Mouse (Mus musculus): ENCODE data around the gene Pgm3.
"Not testable (repeated sequence)": the region's sequence is repeated elsewhere in the genome, so short reads cannot be mapped to it uniquely, and the experiment has no call there.

Pgm3 gene

GRCm38 (mm10) chr9:86571540-86572135 lies at the start of gene Pgm3, which contains the start of gene Rwdd2a:
TSS of gene Pgm3 (minus strand) at chr9:86571842.
TSS of gene Rwdd2a (plus strand) at chr9:86571991.
- DNase-seq (ENCODE audit: low read depth in 1 of 2, low spot score in 2 of 2) = peak; percentile 75 to 92

DNA sequence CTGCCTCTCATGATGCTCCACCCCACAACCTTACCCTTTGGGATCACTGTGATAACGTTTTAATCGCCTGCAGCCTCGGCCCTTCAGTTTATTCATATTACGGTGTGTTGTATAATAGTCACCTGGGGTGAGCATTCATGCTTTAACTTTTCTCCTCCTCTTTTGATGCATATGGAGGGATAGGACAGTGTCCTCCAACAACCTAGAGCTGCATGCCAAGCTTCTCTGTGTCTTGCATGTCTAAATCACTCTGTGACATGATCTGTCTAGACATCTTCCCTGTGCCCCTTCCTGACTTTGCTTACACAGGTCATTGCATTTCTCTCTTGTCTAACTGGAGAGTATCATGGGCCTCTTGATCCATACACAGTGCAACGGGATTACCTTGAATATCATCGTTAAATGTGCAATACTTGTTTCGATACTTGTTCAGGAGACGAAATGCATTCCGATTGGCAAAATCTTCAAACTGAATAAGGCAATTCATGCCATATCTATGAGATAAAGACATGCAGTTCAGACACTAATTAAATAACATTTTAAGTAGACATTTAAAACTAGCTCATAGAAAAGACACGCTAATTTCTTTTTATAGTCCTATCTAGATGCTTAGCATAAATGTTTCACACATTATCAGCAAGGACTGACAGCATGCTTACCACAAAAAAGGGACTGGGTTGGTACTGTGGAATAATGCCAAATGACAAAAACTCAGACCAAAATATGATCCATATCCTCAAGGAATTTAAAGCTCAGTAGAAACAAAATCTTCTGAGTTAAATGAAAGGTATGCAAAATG lies 47.9 kb upstream of the Pgm3 start:
- DNase-seq (ENCODE audit: low read depth in 1 of 2, low spot score in 2 of 2) = no peak

DNA sequence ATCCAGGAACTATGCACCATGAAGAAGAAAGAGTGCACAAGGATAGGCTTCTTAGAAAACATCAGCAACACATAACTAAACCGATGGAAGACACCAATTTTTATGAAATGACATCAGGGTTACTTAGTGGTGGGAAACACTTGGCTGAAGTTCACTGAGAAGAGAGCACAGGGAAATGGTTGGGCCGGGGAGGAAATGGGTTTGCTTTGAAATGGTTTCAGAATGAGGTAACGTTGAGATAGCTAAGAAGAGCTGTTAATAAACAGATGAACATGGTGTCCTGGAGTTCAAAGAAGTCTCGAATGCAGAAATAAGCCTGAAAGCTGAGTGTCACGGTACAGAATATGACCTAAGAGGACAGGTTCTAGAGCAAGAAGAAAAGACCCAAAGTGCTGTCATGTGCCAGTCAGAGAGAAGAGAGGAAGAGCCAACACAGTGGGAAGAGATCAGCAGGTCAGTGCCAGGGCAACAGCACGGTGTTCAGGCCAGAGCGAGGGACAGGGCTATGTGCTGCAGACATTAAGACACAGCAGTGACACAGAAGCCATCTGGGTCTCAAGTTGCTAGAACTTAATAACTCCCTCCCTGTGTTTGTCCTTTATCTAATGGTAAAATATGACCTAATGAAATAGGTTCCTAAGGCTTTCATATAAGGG lies 46.3 kb upstream of the Pgm3 start:
- DNase-seq (ENCODE audit: low read depth in 1 of 2, low spot score in 2 of 2) = no peak

DNA sequence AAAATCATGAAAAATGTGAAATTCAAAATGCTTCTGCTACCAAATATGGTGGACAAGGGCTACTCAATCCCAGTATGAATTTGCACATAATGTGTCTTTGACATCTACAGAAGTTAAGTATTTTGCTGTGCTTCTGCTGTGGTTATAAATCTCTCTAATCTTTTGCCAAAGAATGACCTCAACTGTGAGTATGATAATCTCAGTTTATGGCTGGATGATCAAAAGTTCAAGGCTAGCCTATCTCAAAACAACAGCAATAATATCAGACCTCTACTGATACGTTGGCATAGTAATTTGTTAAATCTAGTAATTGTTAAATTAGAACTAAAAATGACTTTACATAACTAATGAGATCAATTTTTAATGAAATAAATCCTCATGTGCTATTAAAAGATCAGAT lies 44.1 kb upstream of the Pgm3 start:
- no peak for DNase-seq (ENCODE audit: low read depth in 1 of 2, low spot score in 2 of 2)

- DNase-seq (ENCODE audit: low read depth in 1 of 2, low spot score in 2 of 2) = no peak
Observed at GRCm38 (mm10) chr9:86612091-86612490, 40.4 kb upstream of the Pgm3 start.

DNA sequence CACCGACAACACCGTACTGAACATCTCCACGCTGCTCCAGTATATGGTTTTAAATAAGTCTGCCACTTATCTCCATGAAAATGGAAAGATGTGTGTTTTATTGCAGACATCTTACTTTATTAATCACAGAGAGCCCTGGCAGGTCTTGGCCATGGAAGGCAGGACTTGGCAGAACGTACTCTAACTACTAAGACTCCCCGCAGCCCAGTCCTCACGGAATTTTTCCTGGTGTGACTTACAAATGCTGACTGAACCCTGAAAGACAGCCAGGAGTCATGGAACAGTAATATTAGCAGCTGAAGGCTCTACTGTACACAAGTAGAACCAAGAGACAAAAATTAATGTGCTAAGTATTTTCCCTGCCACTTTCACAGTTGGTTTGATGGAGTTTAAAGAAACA lies 34.1 kb upstream of the Pgm3 start:
- DNase-seq (ENCODE audit: low read depth in 1 of 2, low spot score in 2 of 2) = no peak

DNA sequence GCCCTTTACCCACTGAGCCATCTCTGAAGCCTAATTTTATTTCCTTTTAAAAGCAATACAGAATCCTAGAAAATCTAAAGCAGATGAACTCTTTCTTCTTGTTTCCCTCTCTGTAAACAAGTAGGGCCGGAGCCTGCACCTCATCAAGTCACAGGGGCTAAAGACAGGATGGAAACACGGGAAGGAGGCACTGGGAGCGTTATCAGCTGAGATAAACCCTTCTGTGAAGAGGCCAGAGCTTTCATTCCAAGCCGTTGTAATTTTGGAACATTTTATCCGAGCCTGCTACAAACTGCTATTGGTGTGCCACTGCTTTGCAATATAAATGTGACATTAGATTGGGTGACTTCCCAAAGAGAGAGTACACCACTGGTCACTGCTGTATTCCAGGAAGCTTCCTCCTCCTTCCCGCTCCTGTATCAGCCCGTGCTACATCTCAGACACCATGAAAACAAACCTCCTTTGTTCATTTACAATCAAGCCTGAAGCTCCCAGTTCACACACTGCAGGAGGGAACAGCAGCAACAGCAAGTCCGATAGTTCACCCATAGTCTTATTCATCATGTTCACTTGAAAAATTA lies 28.2 kb upstream of the Pgm3 start:
- DNase-seq (ENCODE audit: low read depth in 1 of 2, low spot score in 2 of 2) = no peak

DNA sequence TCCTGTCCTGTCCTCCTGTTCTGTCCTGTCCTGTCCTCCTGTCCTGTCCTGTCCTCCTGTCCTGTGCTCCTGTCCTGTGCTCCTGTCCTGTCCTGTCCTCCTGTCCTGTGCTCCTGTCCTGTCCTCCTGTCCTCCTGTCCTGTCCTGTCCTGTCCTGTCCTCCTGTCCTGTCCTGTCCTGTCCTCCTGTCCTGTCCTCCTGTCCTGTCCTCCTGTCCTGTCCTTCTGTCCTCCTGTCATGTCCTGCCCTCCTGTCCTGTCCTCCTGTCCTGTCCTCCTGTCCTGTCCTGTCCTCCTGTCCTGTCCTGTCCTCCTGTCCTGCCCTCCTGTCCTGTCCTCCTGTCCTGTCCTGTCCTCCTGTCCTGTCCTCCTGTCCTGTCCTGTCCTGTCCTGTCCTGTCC lies 25.3 kb upstream of the Pgm3 start:
- DNase-seq (ENCODE audit: low read depth in 1 of 2, low spot score in 2 of 2) = not testable (repeated sequence)

DNA sequence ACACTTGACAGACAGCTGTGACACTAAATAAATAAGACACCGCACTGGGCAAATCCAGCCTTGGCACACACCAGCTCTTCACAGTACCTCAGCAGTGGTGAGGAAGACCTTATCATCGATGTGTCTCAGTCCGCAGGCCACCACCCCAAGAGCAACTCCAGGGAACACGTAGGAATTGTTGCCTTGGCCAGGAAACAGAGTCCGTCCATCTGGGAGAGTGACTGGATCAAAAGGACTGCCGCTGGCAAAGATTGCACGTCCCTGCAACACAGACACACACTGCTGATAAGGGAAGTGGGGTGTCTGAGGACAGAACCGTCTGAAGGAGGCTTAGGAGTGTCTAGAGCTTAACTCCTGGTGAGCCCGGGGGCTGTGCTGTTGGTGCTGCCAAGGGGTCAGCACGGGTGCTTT lies 22.7 kb upstream of the Pgm3 start:
- DNase-seq (ENCODE audit: low read depth in 1 of 2, low spot score in 2 of 2) = not testable (repeated sequence)

DNA sequence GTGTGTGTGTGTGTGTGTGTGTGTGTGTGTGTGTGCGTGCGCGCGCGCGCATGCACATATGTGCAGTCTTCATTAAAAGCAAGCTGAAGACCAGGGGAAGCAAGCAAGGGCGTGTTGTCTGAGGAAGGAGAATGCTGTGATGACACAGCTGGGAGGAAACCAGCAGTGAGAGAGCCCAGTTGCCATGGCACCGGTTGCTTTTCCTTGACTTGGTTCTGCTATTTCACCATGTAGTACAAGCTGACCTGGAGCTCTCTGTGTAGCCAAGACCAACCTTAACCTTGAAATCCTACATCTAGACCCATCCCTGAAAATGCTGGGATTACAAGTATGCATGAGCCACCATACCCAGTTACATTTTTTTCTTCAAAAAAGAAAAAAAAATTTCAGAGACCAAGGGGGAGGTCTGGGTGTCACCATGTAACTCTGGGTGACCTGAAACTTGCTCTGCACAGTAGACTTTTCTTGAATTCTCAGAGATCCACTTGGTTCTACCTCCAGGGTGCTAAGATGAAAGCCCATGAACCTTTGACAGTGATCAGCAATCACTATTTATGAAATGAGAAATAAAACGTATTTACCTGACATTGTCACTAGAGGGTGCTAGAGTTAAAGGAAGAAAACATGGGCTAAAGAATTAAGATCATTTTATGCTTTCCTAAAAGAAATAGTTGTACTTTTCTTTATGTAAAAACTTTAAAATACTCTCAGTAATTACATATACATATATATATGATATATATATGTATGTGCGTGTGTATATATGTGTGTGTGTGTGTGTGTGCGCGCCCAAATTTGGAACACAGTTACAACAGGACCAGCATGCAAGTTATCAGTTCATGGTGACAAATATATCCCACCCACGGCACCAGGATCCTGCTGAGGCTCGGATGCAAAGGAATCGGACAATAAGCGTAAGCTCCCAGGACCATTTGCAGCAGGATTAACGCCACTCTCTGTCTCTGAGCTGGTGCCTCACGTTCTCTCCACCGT lies 21.3 kb upstream of the Pgm3 start:
- peak; percentile 33 to 55 for DNase-seq (ENCODE audit: low read depth in 1 of 2, low spot score in 2 of 2)

DNA sequence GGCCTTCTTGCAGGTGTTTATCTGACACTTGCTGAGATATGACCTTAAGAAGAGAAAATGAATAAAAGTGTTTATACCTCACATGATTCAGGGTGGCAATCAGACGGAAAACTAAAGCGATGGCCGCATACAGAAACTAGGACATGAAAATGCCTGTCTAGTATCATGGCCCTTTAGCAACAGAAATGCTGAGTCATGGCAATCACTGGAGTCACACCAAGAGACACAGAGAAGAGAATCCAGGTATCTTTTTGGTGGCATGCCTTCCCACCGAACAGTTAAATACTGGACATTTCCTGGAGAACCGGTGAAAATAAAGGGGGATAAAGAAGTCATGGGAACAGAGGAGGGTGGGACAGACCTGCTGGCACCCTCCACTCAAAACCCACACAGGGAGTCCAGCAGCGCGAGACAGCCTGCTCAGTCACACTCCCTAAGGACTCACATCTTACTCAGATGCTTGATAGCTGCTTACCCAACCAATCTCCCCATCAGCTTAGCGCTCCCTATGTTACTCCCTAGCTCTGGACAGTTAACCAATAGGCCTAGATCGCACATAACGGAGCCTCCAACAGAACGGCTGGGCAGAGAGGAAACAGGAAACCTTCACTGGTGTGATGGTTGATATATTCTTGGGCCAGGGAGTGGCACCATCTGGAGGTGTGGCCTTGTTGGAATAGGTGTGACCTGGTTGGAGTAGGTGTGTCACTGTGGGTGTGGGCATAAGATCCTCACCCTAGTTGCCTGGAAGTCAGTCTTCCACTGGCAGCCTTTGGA lies 15.6 kb upstream of the Pgm3 start:
- no peak for DNase-seq (ENCODE audit: low read depth in 1 of 2, low spot score in 2 of 2)

DNA sequence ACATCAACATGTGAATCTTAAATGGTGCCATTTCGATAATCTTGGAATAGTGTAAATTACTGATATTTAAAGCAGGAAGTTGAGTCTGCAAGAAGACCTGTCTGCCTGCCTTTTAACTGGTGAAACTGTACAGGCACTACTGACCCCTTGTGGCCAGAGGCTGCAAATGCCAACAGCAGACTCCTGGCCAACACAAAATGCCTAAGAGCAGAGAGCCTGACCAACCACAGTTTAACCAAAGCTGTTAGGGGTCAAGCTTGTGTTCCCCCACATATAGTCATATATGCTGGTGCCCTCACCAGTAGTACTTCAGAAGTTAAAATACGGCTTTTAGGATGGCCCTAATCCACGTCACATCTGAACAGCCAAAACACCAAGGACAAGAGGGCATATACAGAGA lies 12.1 kb upstream of the Pgm3 start:
- peak; percentile 32 to 48 for DNase-seq (ENCODE audit: low read depth in 1 of 2, low spot score in 2 of 2)

- DNase-seq (ENCODE audit: low read depth in 1 of 2, low spot score in 2 of 2) = no peak
Observed at GRCm38 (mm10) chr9:86579657-86580056, 8.0 kb upstream of the Pgm3 start.

GRCm38 (mm10) chr9:86575178-86575577 lies 3.5 kb upstream of the Pgm3 start:
- no peak for DNase-seq (ENCODE audit: low read depth in 1 of 2, low spot score in 2 of 2)

GRCm38 (mm10) chr9:86573616-86574303 lies 2.1 kb upstream of the Pgm3 start:
- DNase-seq (ENCODE audit: low read depth in 1 of 2, low spot score in 2 of 2) = no peak

DNA sequence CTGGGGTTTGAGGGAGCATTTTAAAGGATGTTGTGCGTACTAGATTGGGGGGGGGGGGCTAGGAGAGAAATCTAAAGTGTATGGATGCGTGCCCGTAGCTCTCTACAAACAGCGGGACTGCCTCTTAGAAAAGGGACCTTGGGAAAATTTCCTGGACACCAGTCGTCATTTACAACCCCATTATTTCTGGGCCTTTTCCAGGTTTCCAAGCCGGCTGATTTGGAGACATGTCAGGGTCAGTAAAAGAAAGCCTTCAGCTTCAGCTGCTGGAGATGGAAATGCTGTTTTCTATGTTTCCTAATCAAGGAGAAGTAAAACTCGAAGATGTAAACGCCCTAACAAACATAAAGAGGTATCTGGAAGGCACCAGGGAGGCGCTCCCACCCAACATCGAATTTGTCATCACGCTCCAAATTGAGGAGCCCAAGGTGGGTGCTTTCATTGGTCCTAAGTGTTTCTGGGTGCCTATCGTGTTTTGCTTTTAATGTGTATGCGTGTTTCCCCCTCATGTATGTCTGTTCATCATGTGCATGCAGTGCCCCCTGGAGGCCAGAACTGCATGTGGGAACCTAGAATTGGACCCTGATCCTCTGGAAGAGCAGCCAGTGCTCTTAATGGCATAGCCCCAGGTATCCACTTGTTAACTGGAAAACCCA lies 1.1 kb upstream of the Pgm3 start:
- peak; percentile 29 to 78 for DNase-seq (ENCODE audit: low read depth in 1 of 2, low spot score in 2 of 2)

GRCm38 (mm10) chr9:86572196-86572595 lies 554 bp upstream of the Pgm3 start:
- no peak for DNase-seq (ENCODE audit: low read depth in 1 of 2, low spot score in 2 of 2)

DNA sequence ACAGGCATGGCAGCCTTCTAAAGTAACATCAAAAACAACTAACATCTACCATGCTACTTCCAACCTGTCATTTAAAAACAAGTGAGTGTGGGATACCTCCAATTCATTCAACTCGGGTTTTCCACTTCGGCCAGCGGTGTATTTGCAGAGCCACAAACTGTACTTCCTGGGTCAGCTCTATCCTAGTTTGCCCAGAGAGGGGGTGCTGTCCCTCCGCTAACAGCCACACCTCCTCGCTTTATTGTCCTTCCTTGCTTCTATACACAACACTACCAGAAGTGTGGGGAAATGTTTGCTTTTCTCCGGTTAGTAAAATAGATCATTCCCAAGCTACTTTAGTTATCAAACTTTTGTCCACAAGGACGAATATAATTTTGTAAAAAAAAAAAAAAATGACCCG lies 696 bp downstream of the Pgm3 start:
- DNase-seq (ENCODE audit: low read depth in 1 of 2, low spot score in 2 of 2) = no peak

All from monocyte, adult 2 months (primary cell).